Mouse (Mus musculus) kidney, postnatal 0 days (tissue): Measurements from ENCODE around the gene Pdhx. TPM values are rescaled to one million over a fixed set of nuclear protein-coding genes. Genes with fewer than 3 reads are reported as not detected.

Experiments used
- ATAC-seq: fragments of 200-750 bp; cut with Nextera tagmentation; replicated peaks from 2 replicates; pipeline ENCODE4 v1.8.0; 2017; ENCODE audit warnings: low read depth, moderate number of reproducible peaks, moderate TSS enrichment, moderate library complexity; ENCODE audit not compliant: low FRiP score
- DNase-seq: peaks from one replicate; pipeline ENCODE4 v3.0.0-alpha.2; 2016; ENCODE audit warnings: low spot score
- H3K27ac ChIP-seq: fragments of 300-500 bp; sonication (generic); 2 replicates; pipeline ENCODE4 v1.5.1; 2014; ENCODE audit warnings: mild to moderate bottlenecking
- H3K27me3 ChIP-seq: fragments of 300-500 bp; sonication (generic); 2 replicates; pipeline ENCODE4 v1.6.1; 2014; ENCODE audit warnings: low read length, mixed read lengths; ENCODE audit not compliant: insufficient read depth
- H3K36me3 ChIP-seq: fragments of 300-500 bp; sonication (generic); 2 replicates; pipeline ENCODE4 v1.6.1; 2014; ENCODE audit warnings: low read length, mixed read lengths; ENCODE audit not compliant: insufficient read depth
- H3K4me1 ChIP-seq: fragments of 300-500 bp; sonication (generic); replicated peaks from 2 replicates; pipeline ENCODE4 v1.6.1; 2014; ENCODE audit warnings: antibody characterized with exemption, low read length, mixed read lengths; ENCODE audit not compliant: insufficient read depth
- H3K4me2 ChIP-seq: fragments of 300-500 bp; sonication (generic); 2 replicates; pipeline ENCODE4 v1.6.1; 2014; ENCODE audit warnings: mild to moderate bottlenecking, low read length, moderate library complexity, mixed read lengths
- H3K4me3 ChIP-seq: fragments of 300-500 bp; sonication (generic); replicated peaks from 2 replicates; pipeline ENCODE4 v1.5.1; 2014; ENCODE audit warnings: low read depth, low read length
- H3K9ac ChIP-seq: fragments of 300-500 bp; sonication (generic); 2 replicates; pipeline ENCODE4 v1.6.1; 2014; ENCODE audit warnings: low read depth, low read length
- H3K9me3 ChIP-seq: fragments of 300-500 bp; sonication (generic); replicated peaks from 2 replicates; pipeline ENCODE4 v1.6.1; 2016; ENCODE audit warnings: low read length, inconsistent platforms, mixed read lengths
- CTCF ChIP-seq: IDR thresholded peaks from 2 replicates; pipeline ENCODE4 v1.5.1; 2016; ENCODE audit warnings: antibody characterized with exemption, low read depth, mild to moderate bottlenecking, moderate library complexity
- WGBS: fragments of 180-500 bp; shearing (Covaris S2); extraction: QIAGEN DNeasy Blood & Tissue Kit; methylation state at CpG from one replicate; pipeline ENCODE4 v1.1.7; 2014; 5-methylcytosine and 5-hydroxymethylcytosine counted together
- polyA plus RNA-seq: library from polyadenylated mRNA; unstranded; fragments of >200 nt; fragmentation: Nextera tagmentation; extraction: Ambion mirVana; gene quantifications from 2 replicates; pipeline ENCODE4 v1.2.1, GENCODE M21; 2015

The Pdhx gene
- polyA plus RNA-seq, 1 experiment from 2014 or later = 41.7 TPM

DNA sequence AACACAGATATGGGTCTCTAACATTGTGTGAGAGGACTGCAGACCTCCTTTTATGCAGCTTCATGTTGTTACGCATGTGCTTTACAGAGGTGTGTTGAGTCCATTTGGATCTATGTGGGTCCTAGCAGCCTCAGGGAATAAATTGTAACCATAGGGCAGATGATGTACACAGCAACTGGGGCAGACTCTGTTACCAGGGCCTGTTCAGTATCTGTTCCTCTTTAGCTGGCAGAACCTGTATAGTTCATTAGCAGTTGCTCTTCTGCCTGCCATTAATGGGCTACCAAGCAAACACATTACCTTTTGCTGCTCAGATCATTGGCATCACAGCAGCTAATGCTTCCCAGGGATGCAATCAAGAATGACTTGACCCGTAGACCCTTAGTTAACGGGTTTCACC is 100.2 kb downstream of the Pdhx start:
- H3K9ac ChIP-seq = no peak overlapping the region
- no peak overlapping the region for H3K27ac ChIP-seq
- H3K36me3 ChIP-seq = no peaks in the 10 kb centered on the region
- H3K4me2 ChIP-seq = no peak overlapping the region
- WGBS = 91% methylated on average over 3 of the region's 3 CpGs
- ATAC-seq (no peak), DNase-seq (no peak)
- no peak for TF ChIP-seq CTCF
- H3K4me3 ChIP-seq = no peak overlapping the region
- no peaks in the 10 kb centered on the region for H3K27me3 ChIP-seq
- H3K4me1 ChIP-seq = no peaks in the 10 kb centered on the region
- H3K9me3 ChIP-seq = no peaks in the 10 kb centered on the region

DNA sequence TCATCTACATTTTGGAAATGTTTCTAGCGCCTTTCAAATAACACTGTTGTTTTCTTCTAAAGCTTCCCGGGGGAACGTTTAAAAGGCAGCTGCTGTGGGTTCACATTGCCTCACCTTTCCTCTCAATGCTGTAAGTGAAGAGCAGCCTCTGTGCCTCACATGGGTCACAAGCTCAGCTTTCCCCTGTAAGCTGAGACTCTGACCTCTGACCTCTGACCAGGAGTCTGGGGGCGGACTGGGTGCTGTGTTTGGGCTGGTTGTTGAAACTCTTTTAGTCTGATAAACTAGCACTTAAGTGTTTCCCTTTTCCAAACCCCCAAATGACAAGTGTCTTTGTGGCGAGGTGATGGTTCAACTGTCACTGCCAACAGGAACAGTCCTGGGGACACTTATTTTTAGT is 100.7 kb downstream of the Pdhx start:
- H3K36me3 ChIP-seq = no peaks in the 10 kb centered on the region
- no peak overlapping the region for H3K4me2 ChIP-seq
- no peak overlapping the region for H3K9ac ChIP-seq
- ATAC-seq (no peak), DNase-seq (no peak)
- no peak overlapping the region for H3K4me3 ChIP-seq
- 20% methylated on average over 5 of the region's 5 CpGs for WGBS
- no peaks in the 10 kb centered on the region for H3K4me1 ChIP-seq
- no peaks in the 10 kb centered on the region for H3K27me3 ChIP-seq
- TF ChIP-seq CTCF = no peak
- H3K9me3 ChIP-seq = no peaks in the 10 kb centered on the region
- no peak overlapping the region for H3K27ac ChIP-seq

DNA sequence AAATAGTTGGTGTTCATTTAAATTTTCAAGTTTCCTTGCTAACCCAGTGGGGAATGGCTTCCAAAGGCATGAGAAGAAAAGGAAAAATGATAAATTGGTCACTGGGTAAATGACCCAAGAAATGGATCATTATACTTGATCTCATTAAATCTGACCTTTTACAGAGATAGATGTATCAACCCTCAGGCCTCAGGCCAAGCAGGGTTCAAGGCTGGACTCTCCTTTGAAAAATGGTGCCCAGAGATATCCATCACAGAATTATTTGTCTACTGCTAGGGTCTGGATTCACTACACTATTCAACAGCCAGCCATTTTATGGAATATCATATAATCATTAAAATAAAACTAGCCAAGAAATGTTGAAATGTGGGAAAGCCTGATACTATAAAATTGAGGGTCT is 101.4 kb downstream of the Pdhx start:
- TF ChIP-seq CTCF = no peak
- DNase-seq (no peak), ATAC-seq (no peak)
- Histone ChIP-seq H3K36me3 (no peaks in the 10 kb centered on the region), H3K27me3 (no peaks in the 10 kb centered on the region), H3K27ac (no peak overlapping the region), H3K4me3 (no peak overlapping the region), H3K9ac (no peak overlapping the region), H3K4me2 (no peak overlapping the region), H3K9me3 (no peaks in the 10 kb centered on the region), H3K4me1 (no peaks in the 10 kb centered on the region)

Other genes starting within 250 kb of the Pdhx start
- 4.0 and 4.4 TPM in 2 replicates for gene Cd44, start 171.8 kb downstream of the Pdhx start, polyA plus RNA-seq
- gene Apip, start 162 bp upstream of the Pdhx start, polyA plus RNA-seq = 56.0 and 56.9 TPM in 2 replicates
- 23.3 and 23.5 TPM in 2 replicates for gene Ehf, start 229.8 kb upstream of the Pdhx start, polyA plus RNA-seq